Mouse (Mus musculus) v-Abl transformed pro-B cells (cell line): ENCODE measurements around the gene Pacrg.

Experiments used
- in situ Hi-C, 2 experiments: fragments of 400-800 bp; cut with MboI; formaldehyde crosslinking; loops; one replicate each; pipeline ENCODE4 v1.15.1; 2025; ENCODE audit not compliant: unreplicated experiment in 2 of 2

Gene Pacrg

GRCm38 (mm10) chr17:10558671-10559070, 281.4 kb downstream of the Pacrg start:
- in situ Hi-C loops = no loop called here

- in situ Hi-C loops = no loop called here
Observed at GRCm38 (mm10) chr17:10552295-10553056, 287.6 kb downstream of the Pacrg start.

- in situ Hi-C loops = no loop called here
Observed at GRCm38 (mm10) chr17:10550781-10551520, 289.2 kb downstream of the Pacrg start.

GRCm38 (mm10) chr17:10549825-10550224, 290.3 kb downstream of the Pacrg start:
- in situ Hi-C loops = no loop called here

- in situ Hi-C loops = no loop called here
Observed at GRCm38 (mm10) chr17:10548969-10549368, 291.1 kb downstream of the Pacrg start.

GRCm38 (mm10) chr17:10540772-10541171, 299.3 kb downstream of the Pacrg start:
- in situ Hi-C loops = no loop called here

GRCm38 (mm10) chr17:10534206-10534605, 305.9 kb downstream of the Pacrg start:
- in situ Hi-C loops = no loop called here

GRCm38 (mm10) chr17:10533461-10533860, 306.6 kb downstream of the Pacrg start:
- in situ Hi-C loops = no loop called here

- in situ Hi-C loops = no loop called here
Observed at GRCm38 (mm10) chr17:10531024-10531423, 309.1 kb downstream of the Pacrg start.

GRCm38 (mm10) chr17:10529329-10529955, 310.7 kb downstream of the Pacrg start:
- in situ Hi-C loops = no loop called here

GRCm38 (mm10) chr17:10521282-10521681, 318.8 kb downstream of the Pacrg start:
- in situ Hi-C loops = loop anchor here in 1 of 2 experiments (25.0 kb wide), 1 partner anchor 1359 kb away; no protein-coding TSS in a partner anchor

GRCm38 (mm10) chr17:10519506-10520155, 320.5 kb downstream of the Pacrg start:
- in situ Hi-C loops = loop anchor here in 1 of 2 experiments (25.0 kb wide), 1 partner anchor 1357 kb away; no protein-coding TSS in a partner anchor

GRCm38 (mm10) chr17:10514812-10515211, 325.3 kb downstream of the Pacrg start:
- in situ Hi-C loops = loop anchor here in 1 of 2 experiments (25.0 kb wide), 1 partner anchor 1353 kb away; no protein-coding TSS in a partner anchor

- in situ Hi-C loops = loop anchor here in 1 of 2 experiments (25.0 kb wide), 1 partner anchor 1349 kb away; no protein-coding TSS in a partner anchor
Observed at GRCm38 (mm10) chr17:10510913-10511759, 329.0 kb downstream of the Pacrg start.

- in situ Hi-C loops = loop anchor here in 1 of 2 experiments (25.0 kb wide), 1 partner anchor 1348 kb away; no protein-coding TSS in a partner anchor
Observed at GRCm38 (mm10) chr17:10510467-10510866, 329.6 kb downstream of the Pacrg start.

- in situ Hi-C loops = loop anchor here in 1 of 2 experiments (25.0 kb wide), 1 partner anchor 1346 kb away; no protein-coding TSS in a partner anchor
Observed at GRCm38 (mm10) chr17:10508088-10508487, 332.0 kb downstream of the Pacrg start.

- in situ Hi-C loops = loop anchor here in 1 of 2 experiments (25.0 kb wide), 1 partner anchor 1345 kb away; no protein-coding TSS in a partner anchor
Observed at GRCm38 (mm10) chr17:10507466-10507865, 332.6 kb downstream of the Pacrg start.

GRCm38 (mm10) chr17:10506896-10507295, 333.2 kb downstream of the Pacrg start:
- in situ Hi-C loops = loop anchor here in 1 of 2 experiments (25.0 kb wide), 1 partner anchor 1345 kb away; no protein-coding TSS in a partner anchor

GRCm38 (mm10) chr17:10501439-10501838, 338.7 kb downstream of the Pacrg start:
- in situ Hi-C loops = loop anchor here in 1 of 2 experiments (25.0 kb wide), 1 partner anchor 1339 kb away; no protein-coding TSS in a partner anchor
